Comparison of ENCODE assay signal across 15 mouse cellular contexts in genomic region chr8:47250832-47251231, GRCm38 (mm10).
"Had no signal": no experiment of that assay in that cellular context is flagged by ENCODE, and none has a peak within 500 bp of the region (broad histone marks: within the 10 kb centered on the region; RNA-seq: fewer than 3 reads in every experiment).

No protein-coding gene starts in this region.

- ATAC-seq: hindbrain, postnatal 0 days; intestine, embryonic 16.5 days; liver, embryonic 12.5 days had no signal

- DNase-seq: gastrocnemius, postnatal 14 days; gastrocnemius, postnatal 36 days; heart, adult 2 months; heart, postnatal 14 days; heart, postnatal 4 days; kidney, adult 11 months; kidney, adult 2 months; kidney, adult 9 months; kidney, postnatal 14 days; kidney, postnatal 36 days; layer of hippocampus, adult 9-11 months; left cerebral cortex, postnatal 4 days had no signal
